Mouse (Mus musculus): Measurements from ENCODE around the gene Ciita. TPM values are rescaled to one million over a fixed set of nuclear protein-coding genes. Genes with fewer than 3 reads are reported as not detected.

Gene Ciita
- total and polyA plus RNA-seq, 2 experiments from 2014 or later = under 0.01 to 0.26 TPM

GRCm38 (mm10) chr16:10441328-10441727, 38.5 kb upstream of the Ciita start:
- TF ChIP-seq CTCF (IDR thresholded peaks at IDR 0.05) = no peak
- DNase-seq (ENCODE audit: low spot score) = no peak
- ATAC-seq (ENCODE audit: low FRiP score) = no peak
- 88% methylated on average over 6 of the region's 6 CpGs for WGBS
- H3K27me3 ChIP-seq (ENCODE audit: insufficient read depth, low read length) = no peaks in the 10 kb centered on the region
- H3K4me1 ChIP-seq (ENCODE audit: insufficient read depth, low read length) = peaks cover 4% of the 10 kb centered on the region; the same call in 1 of the 2 replicates
- H3K4me3 ChIP-seq (ENCODE audit: low read depth, low read length) = no peak overlapping the region
- no peak overlapping the region for H3K27ac ChIP-seq (ENCODE audit: low read depth, low read length)
- H3K9me3 ChIP-seq (ENCODE audit: low read length) = no peaks in the 10 kb centered on the region
- H3K4me2 ChIP-seq (ENCODE audit: low read depth, low read length, poor library complexity, severe bottlenecking) = no peak overlapping the region
- H3K36me3 ChIP-seq (ENCODE audit: insufficient read depth, low read length) = peaks cover 9% of the 10 kb centered on the region; the same call in 1 of the 2 replicates
- no peak overlapping the region for H3K9ac ChIP-seq (replicated peaks; ENCODE audit: low read length, poor library complexity, severe bottlenecking)

DNA sequence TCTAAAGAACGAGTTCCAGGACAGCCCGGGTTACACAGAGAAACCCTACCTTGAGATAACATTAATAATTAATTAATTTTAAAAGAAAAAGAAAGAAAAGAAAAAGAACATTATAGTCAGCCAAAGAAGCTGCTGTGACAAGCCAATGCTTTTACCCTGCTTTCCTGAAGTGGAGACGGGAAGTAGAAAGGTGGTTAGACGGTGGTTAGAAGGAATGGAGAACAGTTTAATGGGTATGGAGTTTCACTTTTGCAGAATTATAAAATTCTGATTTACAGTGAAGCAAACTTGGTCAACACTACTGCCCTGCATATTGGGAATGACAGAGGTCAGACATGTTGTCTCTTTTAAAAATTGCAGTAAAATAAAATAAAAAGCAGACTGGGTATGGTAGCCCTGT, 38.1 kb upstream of the Ciita start:
- H3K27me3 ChIP-seq (ENCODE audit: insufficient read depth, low read length) = no peaks in the 10 kb centered on the region
- peaks cover 9% of the 10 kb centered on the region; the same call in 1 of the 2 replicates for H3K36me3 ChIP-seq (ENCODE audit: insufficient read depth, low read length)
- H3K4me1 ChIP-seq (ENCODE audit: insufficient read depth, low read length) = peaks cover 4% of the 10 kb centered on the region; the same call in 1 of the 2 replicates
- no peak overlapping the region for H3K4me2 ChIP-seq (ENCODE audit: low read depth, low read length, poor library complexity, severe bottlenecking)
- TF ChIP-seq CTCF (IDR thresholded peaks at IDR 0.05) = no peak
- no peaks in the 10 kb centered on the region for H3K9me3 ChIP-seq (ENCODE audit: low read length)
- DNase-seq (ENCODE audit: low spot score) (no peak), ATAC-seq (ENCODE audit: low FRiP score) (no peak)
- no peak overlapping the region for H3K4me3 ChIP-seq (ENCODE audit: low read depth, low read length)
- no peak overlapping the region for H3K27ac ChIP-seq (ENCODE audit: low read depth, low read length)
- no peak overlapping the region for H3K9ac ChIP-seq (replicated peaks; ENCODE audit: low read length, poor library complexity, severe bottlenecking)
- 96% methylated on average over 4 of the region's 4 CpGs for WGBS

DNA sequence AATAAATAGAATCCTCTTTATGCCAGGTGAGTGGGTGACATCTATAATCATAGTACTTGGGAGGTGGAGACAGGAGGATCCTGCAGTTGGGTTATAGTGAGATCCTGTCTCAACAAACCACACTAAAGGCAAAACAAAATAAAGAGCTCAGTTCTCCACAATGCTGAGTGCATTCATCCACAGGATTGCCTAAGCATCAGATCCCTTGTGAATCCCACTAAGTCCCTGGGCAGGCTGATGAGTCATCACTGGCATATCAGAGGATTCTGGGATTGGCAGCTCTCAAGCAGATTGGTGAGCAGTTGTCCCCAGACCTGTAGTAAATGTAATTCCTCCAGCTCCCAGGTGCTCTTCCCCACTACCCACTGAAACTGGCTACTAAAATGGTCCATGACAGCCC, 36.1 kb upstream of the Ciita start:
- TF ChIP-seq CTCF (IDR thresholded peaks at IDR 0.05) = no peak
- DNase-seq (ENCODE audit: low spot score) (peak; percentile 8), ATAC-seq (ENCODE audit: low FRiP score) (no peak)
- Histone ChIP-seq H3K4me3 (ENCODE audit: low read depth, low read length) (no peak overlapping the region), H3K36me3 (ENCODE audit: insufficient read depth, low read length) (0 out of 2 replicates have a peak, but pooled peaks cover under 1% of the 10 kb centered on the region), H3K9ac (replicated peaks; ENCODE audit: low read length, poor library complexity, severe bottlenecking) (no peak overlapping the region), H3K27ac (ENCODE audit: low read depth, low read length) (no peak overlapping the region), H3K4me2 (ENCODE audit: low read depth, low read length, poor library complexity, severe bottlenecking) (no peak overlapping the region), H3K27me3 (ENCODE audit: insufficient read depth, low read length) (no peaks in the 10 kb centered on the region), H3K9me3 (ENCODE audit: low read length) (no peaks in the 10 kb centered on the region), H3K4me1 (ENCODE audit: insufficient read depth, low read length) (peaks cover 10% of the 10 kb centered on the region; the same call in 1 of the 2 replicates)

DNA sequence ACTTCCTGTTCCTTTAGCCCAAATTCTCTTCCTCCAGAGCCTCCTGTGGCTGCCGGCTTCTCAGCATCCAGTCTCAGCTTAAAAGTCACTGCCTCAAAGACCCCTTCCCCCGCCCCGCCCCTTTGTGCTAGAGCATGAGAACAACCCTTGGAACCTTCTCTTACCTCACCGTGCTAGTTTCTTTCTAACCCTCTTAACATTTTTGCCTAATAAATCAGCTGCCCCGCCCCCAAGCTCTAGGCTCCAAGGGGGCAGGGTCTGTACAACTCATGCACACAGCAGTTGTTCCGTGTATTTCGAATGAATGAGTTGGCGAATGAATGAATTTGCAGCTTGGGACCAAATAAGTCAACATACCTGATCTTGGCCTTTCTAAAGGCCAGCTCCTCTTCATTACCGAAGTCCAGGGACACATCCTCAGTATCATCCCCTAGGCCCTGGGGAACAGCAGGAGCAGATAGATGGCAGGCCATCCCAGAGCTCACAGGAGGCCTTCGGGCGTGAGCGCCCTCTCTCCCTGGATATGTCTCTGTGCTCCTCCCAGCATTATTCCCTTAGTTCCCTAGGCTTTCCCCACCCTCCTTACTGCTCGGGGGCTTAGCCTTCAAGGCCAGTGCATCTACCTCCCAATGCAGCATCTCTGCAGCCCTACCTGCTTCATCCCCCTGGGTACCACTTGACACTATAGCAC, 33.1 kb upstream of the Ciita start:
- H3K9ac ChIP-seq (replicated peaks; ENCODE audit: low read length, poor library complexity, severe bottlenecking) = peak overlapping the region; percentile 89
- TF ChIP-seq CTCF (IDR thresholded peaks at IDR 0.05) = no peak
- H3K27ac ChIP-seq (ENCODE audit: low read depth, low read length) = peak overlapping the region; percentile 83
- peaks cover 10% of the 10 kb centered on the region; the same call in 1 of the 2 replicates for H3K4me1 ChIP-seq (ENCODE audit: insufficient read depth, low read length)
- H3K27me3 ChIP-seq (ENCODE audit: insufficient read depth, low read length) = no peaks in the 10 kb centered on the region
- peak overlapping the region; percentile 66 for H3K4me3 ChIP-seq (ENCODE audit: low read depth, low read length)
- peak overlapping the region; percentile 72 for H3K4me2 ChIP-seq (ENCODE audit: low read depth, low read length, poor library complexity, severe bottlenecking)
- H3K36me3 ChIP-seq (ENCODE audit: insufficient read depth, low read length) = no peaks in the 10 kb centered on the region
- no peaks in the 10 kb centered on the region for H3K9me3 ChIP-seq (ENCODE audit: low read length)
- peak; percentile 32 for DNase-seq (ENCODE audit: low spot score)
- WGBS = 11% methylated on average over 13 of the region's 13 CpGs
- peak; percentile 73 for ATAC-seq (ENCODE audit: low FRiP score)

- Histone ChIP-seq H3K36me3 (ENCODE audit: insufficient read depth, low read length) (no peaks in the 10 kb centered on the region), H3K4me2 (ENCODE audit: low read depth, low read length, poor library complexity, severe bottlenecking) (peak within 1 kb of the TSS; percentile 72), H3K9ac (replicated peaks; ENCODE audit: low read length, poor library complexity, severe bottlenecking) (peak within 1 kb of the TSS; percentile 89), H3K4me3 (ENCODE audit: low read depth, low read length) (peak within 1 kb of the TSS; percentile 66), H3K27ac (ENCODE audit: low read depth, low read length) (peak within 1 kb of the TSS; percentile 83), H3K4me1 (ENCODE audit: insufficient read depth, low read length) (peaks cover 10% of the 10 kb centered on the region; the same call in 1 of the 2 replicates), H3K27me3 (ENCODE audit: insufficient read depth, low read length) (no peaks in the 10 kb centered on the region), H3K9me3 (ENCODE audit: low read length) (no peaks in the 10 kb centered on the region)
- DNase-seq (ENCODE audit: low spot score) (peak; percentile 92), ATAC-seq (ENCODE audit: low FRiP score) (peak; percentile 96)
- 1% methylated on average over 12 of the region's 12 CpGs for WGBS
- TF ChIP-seq CTCF (IDR thresholded peaks at IDR 0.05) = peak; percentile 28
These were observed 32.6 kb upstream of the Ciita start, which contains the start of gene Tvp23a for GRCm38 (mm10) chr16:10447264-10447594. TSS of gene Tvp23a (minus strand) at chr16:10447362.

GRCm38 (mm10) chr16:10447781-10448180, 32.1 kb upstream of the Ciita start:
- Histone ChIP-seq H3K27me3 (ENCODE audit: insufficient read depth, low read length) (no peaks in the 10 kb centered on the region), H3K36me3 (ENCODE audit: insufficient read depth, low read length) (no peaks in the 10 kb centered on the region), H3K4me3 (ENCODE audit: low read depth, low read length) (peak overlapping the region; percentile 66), H3K27ac (ENCODE audit: low read depth, low read length) (peak overlapping the region; percentile 69), H3K9me3 (ENCODE audit: low read length) (no peaks in the 10 kb centered on the region), H3K9ac (replicated peaks; ENCODE audit: low read length, poor library complexity, severe bottlenecking) (peak overlapping the region; percentile 89), H3K4me1 (ENCODE audit: insufficient read depth, low read length) (peaks cover 6% of the 10 kb centered on the region; the same call in 1 of the 2 replicates), H3K4me2 (ENCODE audit: low read depth, low read length, poor library complexity, severe bottlenecking) (peak overlapping the region; percentile 72)
- no peak for ATAC-seq (ENCODE audit: low FRiP score)
- WGBS = 57% methylated on average over 2 of the region's 2 CpGs
- no peak for TF ChIP-seq CTCF (IDR thresholded peaks at IDR 0.05)
- no peak for DNase-seq (ENCODE audit: low spot score)

All from midbrain, postnatal 0 days (tissue).